Mouse (Mus musculus): ENCODE data around the gene Mast4.

DNA sequence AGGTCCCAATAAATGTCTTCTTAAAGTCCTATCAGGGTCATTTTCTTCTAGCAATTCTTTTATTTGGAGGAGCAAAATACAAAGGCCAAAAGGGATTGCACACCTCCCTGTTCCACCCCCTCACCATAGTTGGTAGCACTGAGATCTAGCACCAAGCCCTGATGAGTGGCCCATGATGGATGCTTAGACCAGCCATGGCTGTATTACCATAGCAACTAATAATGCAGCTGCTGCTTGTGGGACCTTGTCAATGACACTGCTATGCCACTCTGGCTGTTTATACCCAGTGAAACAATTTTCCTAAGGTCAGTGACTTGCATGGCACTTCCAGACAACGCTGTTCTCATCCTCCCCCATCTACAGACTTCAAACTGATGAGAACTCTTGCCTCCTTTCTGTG lies 570.1 kb downstream of the Mast4 start:
- TF ChIP-seq TAL1 (IDR thresholded peaks at IDR 0.05; ENCODE audit: low read length) (no peak), GATA1 (IDR thresholded peaks at IDR 0.05; ENCODE audit: low read length) (no peak)

Measured in erythroblast, embryonic 14.5 days (primary cell).